Mouse (Mus musculus) small intestine, adult 2 months (tissue): Measurements from ENCODE around the gene Umad1.

Experiments
- CTCF ChIP-seq: fragments of 200-500 bp; IDR thresholded peaks from 2 replicates; pipeline ENCODE4 v1.5.1; 2012; ENCODE audit warnings: low read depth, mild to moderate bottlenecking, control low read depth, inconsistent platforms, low read length, moderate library complexity, mixed read lengths; ENCODE audit not compliant: insufficient replicate concordance, insufficient read length; ENCODE audit errors: extremely low read depth
- POLR2A ChIP-seq: fragments of 200-500 bp; IDR thresholded peaks from 2 replicates; pipeline ENCODE4 v1.6.1; 2012; ENCODE audit warnings: low read depth, mild to moderate bottlenecking, control low read depth, inconsistent platforms, low read length, moderate library complexity

DNA sequence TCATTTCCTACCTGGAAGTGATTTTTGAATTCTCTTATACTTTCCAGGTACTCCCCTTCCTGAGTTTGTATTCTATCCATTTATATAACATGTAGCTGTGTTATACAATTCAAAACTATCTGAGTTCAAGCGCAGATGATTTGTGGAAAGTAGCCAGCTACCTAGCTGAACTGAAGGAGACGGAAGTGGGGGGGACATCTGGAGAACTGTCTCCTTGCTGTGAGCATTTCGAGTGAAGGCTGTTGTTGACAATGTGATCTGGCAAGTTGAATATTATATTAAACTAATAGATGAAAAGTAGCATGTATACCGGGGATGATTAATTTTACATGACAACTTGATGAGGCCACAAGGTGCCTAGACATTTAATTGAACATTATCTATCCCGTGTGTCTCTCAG lies 196.5 kb downstream of the Umad1 start:
- TF ChIP-seq CTCF (no peak), POLR2A (no peak)
